Mouse (Mus musculus): ENCODE results near the gene Trim47.

The Trim47 gene

GRCm38 (mm10) chr11:116109441-116110081 is 17.4 kb downstream of the Trim47 start:
- intact Hi-C loops (cut with DNase I), result no loop called here

- intact Hi-C loops (cut with DNase I), result no loop called here
Measured at GRCm38 (mm10) chr11:116108464-116109137, 18.4 kb downstream of the Trim47 start.

GRCm38 (mm10) chr11:116107777-116108285 is 19.2 kb downstream of the Trim47 start:
- intact Hi-C loops (cut with DNase I), result no loop called here

GRCm38 (mm10) chr11:116106963-116107776 is 19.8 kb downstream of the Trim47 start:
- intact Hi-C loops (cut with DNase I), result no loop called here

- intact Hi-C loops (cut with DNase I), result no loop called here
Measured at GRCm38 (mm10) chr11:116106154-116106962, 20.7 kb downstream of the Trim47 start.

- intact Hi-C loops (cut with DNase I), result no loop called here
Measured at GRCm38 (mm10) chr11:116105065-116105464, 21.9 kb downstream of the Trim47 start.

GRCm38 (mm10) chr11:116104006-116104646 is 22.9 kb downstream of the Trim47 start:
- intact Hi-C loops (cut with DNase I), result no loop called here

GRCm38 (mm10) chr11:116103572-116103971 is 23.4 kb downstream of the Trim47 start:
- intact Hi-C loops (cut with DNase I), result no loop called here

- intact Hi-C loops (cut with DNase I), result no loop called here
Measured at GRCm38 (mm10) chr11:116102472-116102871, 24.5 kb downstream of the Trim47 start.

GRCm38 (mm10) chr11:116101931-116102381 is 25.1 kb downstream of the Trim47 start:
- intact Hi-C loops (cut with DNase I), result no loop called here

GRCm38 (mm10) chr11:116100839-116101238 is 26.2 kb downstream of the Trim47 start:
- intact Hi-C loops (cut with DNase I), result no loop called here

GRCm38 (mm10) chr11:116100385-116100784 is 26.6 kb downstream of the Trim47 start:
- intact Hi-C loops (cut with DNase I), result no loop called here

GRCm38 (mm10) chr11:116099462-116099861 is 27.5 kb downstream of the Trim47 start:
- intact Hi-C loops (cut with DNase I), result loop anchor here (5.0 kb wide), 1 partner anchor 33 kb away; the partner anchor contains the start of gene Trim65

- intact Hi-C loops (cut with DNase I), result loop anchor here (5.0 kb wide), 1 partner anchor 33 kb away; the partner anchor contains the start of gene Trim65
Measured at GRCm38 (mm10) chr11:116098711-116099460, 28.1 kb downstream of the Trim47 start.

- intact Hi-C loops (cut with DNase I), result loop anchor here (5.0 kb wide), 1 partner anchor 36 kb away; the partner anchor contains the start of gene Trim65
Measured at GRCm38 (mm10) chr11:116096213-116097108, 30.5 kb downstream of the Trim47 start.

GRCm38 (mm10) chr11:116095573-116095972 is 31.4 kb downstream of the Trim47 start:
- intact Hi-C loops (cut with DNase I), result loop anchor here (5.0 kb wide), 1 partner anchor 37 kb away; the partner anchor contains the start of gene Trim65

GRCm38 (mm10) chr11:116093771-116094565 is 33.0 kb downstream of the Trim47 start:
- intact Hi-C loops (cut with DNase I), result no loop called here

Measured in adrenal gland (tissue).